In the genomic region with DNA sequence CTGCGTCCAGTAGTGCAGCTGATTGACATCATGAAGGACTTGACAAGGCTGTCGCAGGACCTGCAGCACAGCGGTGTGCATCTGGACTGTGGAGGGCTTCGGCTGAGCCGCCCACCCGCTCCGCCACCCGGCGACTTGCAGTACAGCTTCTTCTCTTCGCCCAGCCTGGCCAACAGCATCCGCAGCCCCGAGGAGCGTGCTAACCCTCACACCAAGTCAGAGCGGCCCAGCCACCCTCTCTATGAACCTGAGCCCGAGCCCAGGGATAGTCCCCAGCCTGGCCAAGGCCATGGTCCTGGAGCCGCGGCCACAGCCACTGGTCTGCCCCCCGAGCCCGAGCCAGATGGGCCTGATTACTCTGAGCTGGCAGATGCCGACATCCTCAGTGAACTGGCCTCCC, we compare ENCODE assay signal across 24 mouse cellular contexts. TPM values are rescaled to one million over a fixed set of nuclear protein-coding genes. Genes with fewer than 3 reads are reported as not detected.
DNase-seq lines count a peak whose midpoint lies in the region; ATAC-seq and TF ChIP-seq lines count a peak whose summit lies in the region.
"Had no signal": no experiment of that assay in that cellular context is flagged by ENCODE, and none has a peak within 500 bp of the region (broad histone marks: within the 10 kb centered on the region; RNA-seq: fewer than 3 reads in every experiment).

No protein-coding gene starts in this region.

- peaks cover 37% of the 10 kb centered on the region for H3K4me1 ChIP-seq in liver, postnatal 0 days (ENCODE audit: insufficient read depth)
- peaks cover 46% of the 10 kb centered on the region for H3K4me1 ChIP-seq in liver, embryonic 12.5 days
- peaks cover 39% of the 10 kb centered on the region for H3K4me1 ChIP-seq in embryonic facial prominence, embryonic 10.5 days

- H3K36me3 ChIP-seq in liver, postnatal 0 days (replicated peaks; ENCODE audit: insufficient read depth, low read length): peaks cover 29% of the 10 kb centered on the region
- peaks cover 60% of the 10 kb centered on the region for H3K36me3 ChIP-seq in liver, embryonic 12.5 days
- peaks cover 96% of the 10 kb centered on the region for H3K36me3 ChIP-seq in embryonic facial prominence, embryonic 10.5 days (replicated peaks)
- peaks cover 28% of the 10 kb centered on the region for H3K36me3 ChIP-seq in myocyte (ENCODE audit: control insufficient read depth, insufficient read depth)

- no peak for ATAC-seq in liver, postnatal 0 days
- ATAC-seq in liver, embryonic 12.5 days: no peak
- ATAC-seq: forebrain, embryonic 15.5 days; intestine, postnatal 0 days had no signal

- peak; percentile 93 for DNase-seq in heart, adult 11 months
- no peak for DNase-seq in heart, postnatal 10 days
- DNase-seq in liver, postnatal 0 days: peak; percentile 15
- DNase-seq in embryonic facial prominence, embryonic 10.5 days (ENCODE audit: low spot score): no peak
- DNase-seq in left cerebral cortex, adult 18-20 months (ENCODE audit: low spot score in 2 of 2): no peak
- DNase-seq in testis, postnatal 14 days (ENCODE audit: low spot score): no peak
- DNase-seq: adrenal gland, postnatal 14 days; B cell, adult 2 months; cerebellum, adult 11 months; cerebellum, adult 2 months; cerebellum, adult 9-11 months; gastrocnemius, postnatal 14 days; heart, adult 18-20 months; heart, postnatal 36 days had no signal

- H3K27ac ChIP-seq in liver, postnatal 0 days (ENCODE audit: low read depth): no peak overlapping the region
- no peak overlapping the region for H3K27ac ChIP-seq in liver, embryonic 12.5 days
- 0 out of 2 replicates have a peak overlapping the region, but pooled peaks have one; percentile 35 for H3K27ac ChIP-seq in embryonic facial prominence, embryonic 10.5 days (replicated peaks)
- H3K27ac ChIP-seq: embryonic facial prominence, embryonic 13.5 days; forebrain, embryonic 12.5 days; forebrain, embryonic 15.5 days; heart, embryonic 13.5 days; hindbrain, embryonic 15.5 days had no signal

- peaks cover 40% of the 10 kb centered on the region for H3K79me2 ChIP-seq in myocyte (ENCODE audit: control insufficient read depth, insufficient read depth)

- H3ac ChIP-seq in myocyte (ENCODE audit: control insufficient read depth, insufficient read length): no peak overlapping the region

- H3K4me3 ChIP-seq in liver, postnatal 0 days (ENCODE audit: low read depth, low read length): no peak overlapping the region
- H3K4me3 ChIP-seq in liver, embryonic 12.5 days: no peak overlapping the region
- H3K4me3 ChIP-seq in embryonic facial prominence, embryonic 10.5 days: no peak overlapping the region
- H3K4me3 ChIP-seq in myocyte: no peak overlapping the region
- H3K4me3 ChIP-seq: embryonic facial prominence, embryonic 13.5 days; erythroblast, embryonic 14.5 days; forebrain, embryonic 12.5 days; forebrain, embryonic 15.5 days; heart, embryonic 13.5 days; hindbrain, embryonic 15.5 days had no signal

- no peak for TF ChIP-seq POLR2A in myocyte (IDR thresholded peaks at IDR 0.05; ENCODE audit: insufficient read length, low read depth)

- no peak overlapping the region for H3K4me2 ChIP-seq in liver, postnatal 0 days (ENCODE audit: low read depth, low read length)
- H3K4me2 ChIP-seq in liver, embryonic 12.5 days: no peak overlapping the region
- H3K4me2 ChIP-seq in myocyte (ENCODE audit: low read depth): no peak overlapping the region
- H3K4me2 ChIP-seq: embryonic facial prominence, embryonic 13.5 days; forebrain, embryonic 12.5 days; forebrain, embryonic 15.5 days; heart, embryonic 13.5 days; hindbrain, embryonic 15.5 days had no signal

- H3K27me3 ChIP-seq in liver, postnatal 0 days (ENCODE audit: insufficient read depth, low read length): no peaks in the 10 kb centered on the region
- no peaks in the 10 kb centered on the region for H3K27me3 ChIP-seq in liver, embryonic 12.5 days (replicated peaks)
- no peaks in the 10 kb centered on the region for H3K27me3 ChIP-seq in embryonic facial prominence, embryonic 10.5 days (replicated peaks; ENCODE audit: low read depth, poor library complexity, severe bottlenecking)
- no peaks in the 10 kb centered on the region for H3K27me3 ChIP-seq in myocyte (ENCODE audit: control insufficient read depth, insufficient read depth, insufficient read length)
- H3K27me3 ChIP-seq: CH12.LX; embryonic facial prominence, embryonic 13.5 days; forebrain, embryonic 12.5 days; forebrain, embryonic 15.5 days; heart, embryonic 13.5 days; hindbrain, embryonic 15.5 days had no signal

- TF ChIP-seq CTCF in liver, postnatal 0 days (IDR thresholded peaks at IDR 0.05; ENCODE audit: low read depth): no peak

- intact Hi-C loops in heart, postnatal 10 days (cut with DNase I): no loop called here

- no peak overlapping the region for H3K9ac ChIP-seq in liver, postnatal 0 days (replicated peaks)
- no peak overlapping the region for H3K9ac ChIP-seq in liver, embryonic 12.5 days
- H3K9ac ChIP-seq: embryonic facial prominence, embryonic 13.5 days; forebrain, embryonic 12.5 days; forebrain, embryonic 15.5 days; heart, embryonic 13.5 days; hindbrain, embryonic 15.5 days had no signal

- TF ChIP-seq EP300 in liver, postnatal 0 days (IDR thresholded peaks at IDR 0.05; ENCODE audit: low read depth): no peak

- no peaks in the 10 kb centered on the region for H3K9me3 ChIP-seq in liver, postnatal 0 days (ENCODE audit: low read length)
- no peaks in the 10 kb centered on the region for H3K9me3 ChIP-seq in liver, embryonic 12.5 days (replicated peaks)
- H3K9me3 ChIP-seq in embryonic facial prominence, embryonic 10.5 days: no peaks in the 10 kb centered on the region
- H3K9me3 ChIP-seq: embryonic facial prominence, embryonic 13.5 days; forebrain, embryonic 12.5 days; forebrain, embryonic 15.5 days; heart, embryonic 13.5 days; hindbrain, embryonic 15.5 days had no signal

- WGBS in liver, postnatal 0 days (ENCODE audit: insufficient replicate concordance): 93% methylated on average over 20 of the region's 20 CpGs
- WGBS in liver, embryonic 12.5 days (ENCODE audit: insufficient replicate concordance): 93% methylated on average over 20 of the region's 20 CpGs
- 91% methylated on average over 20 of the region's 20 CpGs for WGBS in embryonic facial prominence, embryonic 10.5 days

TF ChIP-seq in myocyte, 11 proteins besides CTCF, POLR2A, EP300 and RAD21:
- no peak for TF ChIP-seq TCF12 (IDR thresholded peaks at IDR 0.05; ENCODE audit: insufficient read depth, poor library complexity, severe bottlenecking)
- TF ChIP-seq POLR2AphosphoS2 (IDR thresholded peaks at IDR 0.05; ENCODE audit: insufficient read length, low read depth): peak; percentile 10

RNA-seq across cellular contexts. Expression of gene Ahdc1, which starts 50.7 kb away (rescaled TPM):
- total RNA-seq in heart, postnatal 10 days (2021): 10 to 100 TPM; 54.0 to 63.0 TPM
- polyA plus RNA-seq in liver, postnatal 0 days (2015; fragmentation: Nextera tagmentation; extraction: Ambion mirVana): 0.76 and 0.87 TPM in 2 replicates
- 2.9 and 3.2 TPM in 2 replicates for polyA plus RNA-seq in liver, embryonic 12.5 days (2016; fragmentation: Nextera tagmentation; extraction: Ambion mirVana)
- 11.5 and 11.6 TPM in 2 replicates for polyA plus RNA-seq in embryonic facial prominence, embryonic 10.5 days (2016; fragmentation: Nextera tagmentation; extraction: Ambion mirVana)
- 58.2 TPM for polyA plus RNA-seq in myocyte (2012; fragmentation: generic; extraction: Trizol)
- total RNA-seq in left cerebral cortex, adult 18-20 months (2021): 100 to 1,000 TPM; 108 to 121 TPM

Comparison
In these comparisons a context has a peak if more than half of its experiments do, and no peak if none do; other contexts are left out.
1. DNase-seq: peak in heart, adult 11 months (single experiment) and liver, postnatal 0 days (single experiment); none in heart, postnatal 10 days (0 of 2), embryonic facial prominence, embryonic 10.5 days (single experiment), left cerebral cortex, adult 18-20 months (0 of 2) and testis, postnatal 14 days (single experiment).